Mouse (Mus musculus) midbrain, embryonic 11.5 days (tissue): ENCODE results near the gene Celf6. TPM values are rescaled to one million over a fixed set of nuclear protein-coding genes. Genes with fewer than 3 reads are reported as not detected.

Source experiments
- ATAC-seq: fragments of 200-750 bp; cut with Nextera tagmentation; 2 replicates; pipeline ENCODE4 v1.8.0; 2017; ENCODE audit warnings: moderate TSS enrichment, moderate library complexity; ENCODE audit not compliant: low FRiP score
- DNase-seq: peaks from one replicate; pipeline ENCODE4 v3.0.0; 2015; ENCODE audit warnings: low spot score; ENCODE audit errors: missing footprints
- H3K27ac ChIP-seq: fragments of 300-500 bp; sonication (generic); 2 replicates; pipeline ENCODE4 v1.5.1; 2014; ENCODE audit warnings: low read depth, low read length
- H3K27me3 ChIP-seq: fragments of 300-500 bp; sonication (generic); 2 replicates; pipeline ENCODE4 v1.6.1; 2014; ENCODE audit warnings: mild to moderate bottlenecking, low read length, moderate library complexity, mixed read lengths; ENCODE audit not compliant: control insufficient read depth, insufficient read depth
- H3K36me3 ChIP-seq: fragments of 300-500 bp; sonication (generic); 2 replicates; pipeline ENCODE4 v1.6.1; 2014; ENCODE audit warnings: mild to moderate bottlenecking, low read length, moderate library complexity, mixed read lengths; ENCODE audit not compliant: control insufficient read depth, insufficient read depth
- H3K4me1 ChIP-seq: fragments of 300-500 bp; sonication (generic); 2 replicates; pipeline ENCODE4 v1.6.1; 2014; ENCODE audit warnings: low read length; ENCODE audit not compliant: control insufficient read depth, insufficient read depth
- H3K4me2 ChIP-seq: fragments of 300-500 bp; sonication (generic); 2 replicates; pipeline ENCODE4 v1.6.1; 2014; ENCODE audit warnings: mild to moderate bottlenecking, moderate library complexity
- H3K4me3 ChIP-seq: fragments of 300-500 bp; sonication (generic); 2 replicates; pipeline ENCODE4 v1.5.1; 2014; ENCODE audit warnings: low read depth, low read length
- H3K9ac ChIP-seq: fragments of 300-500 bp; sonication (generic); 2 replicates; pipeline ENCODE4 v1.6.1; 2014; ENCODE audit warnings: low read length
- H3K9me3 ChIP-seq: fragments of 300-500 bp; sonication (generic); 2 replicates; pipeline ENCODE4 v1.6.1; 2016; ENCODE audit warnings: low read length; ENCODE audit not compliant: control insufficient read depth
- WGBS: fragments of 180-500 bp; shearing (Covaris S2); extraction: QIAGEN DNeasy Blood & Tissue Kit; methylation state at CpG from one replicate; pipeline ENCODE4 v1.1.7; 2014; 5-methylcytosine and 5-hydroxymethylcytosine counted together
- polyA plus RNA-seq: library from polyadenylated mRNA; unstranded; fragments of >200 nt; fragmentation: Nextera tagmentation; extraction: Ambion mirVana; gene quantifications from 2 replicates; pipeline ENCODE4 v1.2.1, GENCODE M21; 2014

Gene Celf6
- polyA plus RNA-seq, 1 experiment from 2014 or later = 8.5 TPM

- Histone ChIP-seq H3K9ac (no peak overlapping the region), H3K27ac (no peak overlapping the region), H3K4me1 (no peaks in the 10 kb centered on the region), H3K4me2 (no peak overlapping the region), H3K36me3 (peaks cover 7% of the 10 kb centered on the region), H3K9me3 (no peaks in the 10 kb centered on the region), H3K4me3 (no peak overlapping the region), H3K27me3 (no peaks in the 10 kb centered on the region)
- peak; percentile 79 for DNase-seq
- ATAC-seq = no peak
- 96% methylated on average over 4 of the region's 4 CpGs for WGBS
These were observed 72.2 kb downstream of the Celf6 start for GRCm38 (mm10) chr9:59649911-59650310.

- H3K4me1 ChIP-seq = peaks cover 2% of the 10 kb centered on the region; the same call in 1 of the 2 replicates
- peaks cover 7% of the 10 kb centered on the region for H3K36me3 ChIP-seq
- no peak overlapping the region for H3K4me3 ChIP-seq
- no peak overlapping the region for H3K4me2 ChIP-seq
- ATAC-seq (no peak), DNase-seq (peak; percentile 8)
- no peak overlapping the region for H3K9ac ChIP-seq
- 40% methylated on average over 3 of the region's 3 CpGs for WGBS
- H3K9me3 ChIP-seq = no peaks in the 10 kb centered on the region
- H3K27ac ChIP-seq = no peak overlapping the region
- H3K27me3 ChIP-seq = no peaks in the 10 kb centered on the region
These were observed 75.7 kb downstream of the Celf6 start for GRCm38 (mm10) chr9:59653371-59653770.

GRCm38 (mm10) chr9:59654450-59654983 is 76.8 kb downstream of the Celf6 start:
- Histone ChIP-seq H3K9ac (no peak overlapping the region), H3K4me1 (peaks cover 6% of the 10 kb centered on the region), H3K36me3 (peaks cover 3% of the 10 kb centered on the region; the same call in 1 of the 2 replicates), H3K4me2 (no peak overlapping the region), H3K27ac (no peak overlapping the region), H3K9me3 (no peaks in the 10 kb centered on the region), H3K27me3 (no peaks in the 10 kb centered on the region), H3K4me3 (no peak overlapping the region)
- 97% methylated on average over 2 of the region's 2 CpGs for WGBS
- DNase-seq (peak; percentile 21), ATAC-seq (no peak)

- Histone ChIP-seq H3K27ac (peak within 1 kb of the TSS; percentile 98), H3K9ac (peak within 1 kb of the TSS; percentile 98), H3K4me1 (peaks cover 20% of the 10 kb centered on the region), H3K27me3 (no peaks in the 10 kb centered on the region), H3K9me3 (no peaks in the 10 kb centered on the region), H3K4me3 (peak within 1 kb of the TSS; percentile 89), H3K4me2 (peak within 1 kb of the TSS; percentile 86), H3K36me3 (0 out of 2 replicates have a peak, but pooled peaks cover 2% of the 10 kb centered on the region)
- under 1% methylated on average over 46 of the region's 46 CpGs for WGBS
- DNase-seq (peak; percentile 99), ATAC-seq (peak; percentile 89)
These were observed 78.4 kb downstream of the Celf6 start, which contains the start of gene Pkm for GRCm38 (mm10) chr9:59655958-59656634. Pkm (plus strand) TSS chr9:59656368.

Other genes starting within 250 kb of the Celf6 start
- 20.9 and 21.1 TPM in 2 replicates for gene Bbs4, start 224.4 kb upstream of the Celf6 start, polyA plus RNA-seq
- gene Arih1, start 91.3 kb upstream of the Celf6 start, polyA plus RNA-seq = 15.3 and 17.3 TPM in 2 replicates
- 50.7 and 53.3 TPM in 2 replicates for gene Hexa, start 38.4 kb upstream of the Celf6 start, polyA plus RNA-seq
- 0.19 TPM in 1 of 2 replicates, not detected in the other for gene Tmem202, start 38.1 kb upstream of the Celf6 start, polyA plus RNA-seq
- 90.8 and 91.7 TPM in 2 replicates for gene Parp6, start 39.4 kb downstream of the Celf6 start, polyA plus RNA-seq
- gene Pkm, start 78.5 kb downstream of the Celf6 start, polyA plus RNA-seq = 1,888 and 2,059 TPM in 2 replicates
- 0.15 and 0.18 TPM in 2 replicates for gene Gramd2, start 102.2 kb downstream of the Celf6 start, polyA plus RNA-seq
- gene Senp8, start 172.8 kb downstream of the Celf6 start, polyA plus RNA-seq = 26.1 and 26.8 TPM in 2 replicates
- 17.5 and 20.0 TPM in 2 replicates for gene Myo9a, start 173.0 kb downstream of the Celf6 start, polyA plus RNA-seq